Comparison of ENCODE assay signal across 18 mouse cellular contexts in the genomic region with DNA sequence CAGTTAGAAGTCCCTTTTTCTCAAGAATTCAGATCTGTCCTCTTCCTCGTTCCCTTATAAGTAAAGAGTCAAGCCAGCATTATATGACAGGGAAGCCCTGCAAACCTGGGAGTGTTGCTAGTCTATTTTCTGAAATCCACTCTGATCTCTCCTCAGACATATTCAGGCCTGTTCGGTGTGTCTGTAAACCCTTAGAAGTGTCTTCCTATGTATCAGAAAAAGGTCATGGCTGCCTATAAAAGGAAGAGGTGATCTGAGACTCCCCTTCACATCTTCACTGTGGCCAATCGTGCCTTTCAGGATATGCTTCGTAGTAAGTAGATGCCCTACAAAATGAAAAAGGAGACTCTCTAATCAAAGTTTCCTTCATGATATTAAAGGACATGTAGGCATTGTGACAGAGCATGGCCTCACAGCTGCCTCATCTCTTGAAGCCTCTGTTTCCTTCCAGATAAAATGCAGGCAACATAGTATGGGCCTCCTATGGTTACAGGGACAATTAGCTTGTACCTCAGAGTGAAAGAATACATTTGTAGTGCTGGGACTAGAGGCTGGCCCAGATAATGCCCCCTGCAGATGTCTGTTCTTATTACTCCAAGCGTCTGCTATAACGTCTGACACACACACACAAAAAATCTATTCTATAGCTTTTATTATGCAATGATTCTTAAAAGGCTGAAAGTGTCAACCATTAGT.
"Had no signal": no experiment of that assay in that cellular context is flagged by ENCODE, and none has a peak within 500 bp of the region (broad histone marks: within the 10 kb centered on the region; RNA-seq: fewer than 3 reads in every experiment).

No protein-coding gene starts in this region.

- H3K27me3 ChIP-seq: kidney, embryonic 15.5 days; limb, embryonic 12.5 days; limb, embryonic 15.5 days; neural tube, embryonic 12.5 days; neural tube, embryonic 15.5 days had no signal

- H3K4me1 ChIP-seq: kidney, embryonic 15.5 days; limb, embryonic 12.5 days; limb, embryonic 15.5 days; neural tube, embryonic 12.5 days; neural tube, embryonic 15.5 days had no signal

- H3K4me2 ChIP-seq: kidney, embryonic 15.5 days; limb, embryonic 12.5 days; limb, embryonic 15.5 days; liver, embryonic 11.5 days; lung, embryonic 14.5 days; neural tube, embryonic 12.5 days; neural tube, embryonic 15.5 days had no signal

- DNase-seq: kidney, adult 11 months; kidney, adult 8-10 months; kidney, postnatal 10 days; kidney, postnatal 36 days; left cerebral cortex, postnatal 4 days; liver, postnatal 0 days; lung, embryonic 14.5 days; thymus, adult 18-20 months; thymus, postnatal 36 days had no signal

- H3K9me3 ChIP-seq: kidney, embryonic 15.5 days; limb, embryonic 12.5 days; limb, embryonic 15.5 days; neural tube, embryonic 12.5 days; neural tube, embryonic 15.5 days had no signal

- H3K27ac ChIP-seq: kidney, embryonic 15.5 days; limb, embryonic 12.5 days; limb, embryonic 15.5 days; liver, embryonic 14.5 days; macrophage; neural tube, embryonic 12.5 days; neural tube, embryonic 15.5 days had no signal

- H3K9ac ChIP-seq: kidney, embryonic 15.5 days; limb, embryonic 12.5 days; limb, embryonic 15.5 days; liver, embryonic 14.5 days; liver, postnatal 0 days; lung, embryonic 14.5 days; neural tube, embryonic 12.5 days; neural tube, embryonic 15.5 days had no signal

- H3K4me3 ChIP-seq: kidney, embryonic 15.5 days; limb, embryonic 12.5 days; limb, embryonic 15.5 days; neural tube, embryonic 12.5 days; neural tube, embryonic 15.5 days had no signal

- H3K36me3 ChIP-seq: kidney, embryonic 15.5 days; limb, embryonic 12.5 days; limb, embryonic 15.5 days; neural tube, embryonic 12.5 days; neural tube, embryonic 15.5 days had no signal

- ATAC-seq: liver, postnatal 0 days; lung, postnatal 0 days had no signal
